Mouse (Mus musculus) thymus, adult 2 months (tissue): Measurements from ENCODE around the gene Pwwp2b. TPM values are rescaled to one million over a fixed set of nuclear protein-coding genes. Genes with fewer than 3 reads are reported as not detected.

Experiments used
- DNase-seq: peaks from one replicate; pipeline ENCODE4 v3.0.0; 2021
- H3K27ac ChIP-seq: fragments of 200-500 bp; 2 replicates; pipeline ENCODE4 v1.5.1; 2012; ENCODE audit warnings: low read length, control low read depth; ENCODE audit not compliant: control insufficient read depth, insufficient read depth
- H3K27me3 ChIP-seq: fragments of 200-500 bp; 2 replicates; pipeline ENCODE4 v1.6.1; 2012; ENCODE audit warnings: mild to moderate bottlenecking, low read length, moderate library complexity, mixed read lengths; ENCODE audit not compliant: control insufficient read depth, insufficient read depth
- H3K36me3 ChIP-seq: fragments of 200-500 bp; 2 replicates; pipeline ENCODE4 v1.6.1; 2012; ENCODE audit warnings: mild to moderate bottlenecking, low read length, moderate library complexity; ENCODE audit not compliant: control insufficient read depth, insufficient read depth
- H3K4me1 ChIP-seq: fragments of 200-500 bp; replicated peaks from 2 replicates; pipeline ENCODE4 v1.6.1; 2012; ENCODE audit warnings: low read length; ENCODE audit not compliant: control insufficient read depth, insufficient read depth
- H3K4me3 ChIP-seq: fragments of 200-500 bp; 2 replicates; pipeline ENCODE4 v1.5.1; 2012; ENCODE audit warnings: mild to moderate bottlenecking, low read length, control low read depth, moderate library complexity; ENCODE audit not compliant: control insufficient read depth, insufficient read depth
- CTCF ChIP-seq: fragments of 200-500 bp; IDR thresholded peaks from 2 replicates; pipeline ENCODE4 v1.5.1; 2012; ENCODE audit warnings: mild to moderate bottlenecking, control low read depth, low read length, moderate library complexity, borderline replicate concordance; ENCODE audit not compliant: control insufficient read depth, poor library complexity, insufficient read depth; ENCODE audit errors: extremely low read depth
- POLR2A ChIP-seq: fragments of 200-500 bp; IDR thresholded peaks from 2 replicates; pipeline ENCODE4 v1.6.1; 2012; ENCODE audit warnings: mild to moderate bottlenecking, low read length, control low read depth, moderate library complexity; ENCODE audit not compliant: control insufficient read depth, poor library complexity, insufficient read depth; ENCODE audit errors: extremely low read depth
- WGBS: fragments of 180-500 bp; shearing (Covaris S2); methylation state at CpG from one replicate; pipeline ENCODE4 v1.1.7; 2018; 5-methylcytosine and 5-hydroxymethylcytosine counted together
- polyA plus RNA-seq: library from polyadenylated mRNA; depleted of rRNA; stranded (reverse); fragments of >200 nt; gene quantifications from 2 replicates; pipeline ENCODE4 v1.2.3, GENCODE M21; 2012

Gene Pwwp2b
- polyA plus RNA-seq, 1 experiment = 7.4 TPM

DNA sequence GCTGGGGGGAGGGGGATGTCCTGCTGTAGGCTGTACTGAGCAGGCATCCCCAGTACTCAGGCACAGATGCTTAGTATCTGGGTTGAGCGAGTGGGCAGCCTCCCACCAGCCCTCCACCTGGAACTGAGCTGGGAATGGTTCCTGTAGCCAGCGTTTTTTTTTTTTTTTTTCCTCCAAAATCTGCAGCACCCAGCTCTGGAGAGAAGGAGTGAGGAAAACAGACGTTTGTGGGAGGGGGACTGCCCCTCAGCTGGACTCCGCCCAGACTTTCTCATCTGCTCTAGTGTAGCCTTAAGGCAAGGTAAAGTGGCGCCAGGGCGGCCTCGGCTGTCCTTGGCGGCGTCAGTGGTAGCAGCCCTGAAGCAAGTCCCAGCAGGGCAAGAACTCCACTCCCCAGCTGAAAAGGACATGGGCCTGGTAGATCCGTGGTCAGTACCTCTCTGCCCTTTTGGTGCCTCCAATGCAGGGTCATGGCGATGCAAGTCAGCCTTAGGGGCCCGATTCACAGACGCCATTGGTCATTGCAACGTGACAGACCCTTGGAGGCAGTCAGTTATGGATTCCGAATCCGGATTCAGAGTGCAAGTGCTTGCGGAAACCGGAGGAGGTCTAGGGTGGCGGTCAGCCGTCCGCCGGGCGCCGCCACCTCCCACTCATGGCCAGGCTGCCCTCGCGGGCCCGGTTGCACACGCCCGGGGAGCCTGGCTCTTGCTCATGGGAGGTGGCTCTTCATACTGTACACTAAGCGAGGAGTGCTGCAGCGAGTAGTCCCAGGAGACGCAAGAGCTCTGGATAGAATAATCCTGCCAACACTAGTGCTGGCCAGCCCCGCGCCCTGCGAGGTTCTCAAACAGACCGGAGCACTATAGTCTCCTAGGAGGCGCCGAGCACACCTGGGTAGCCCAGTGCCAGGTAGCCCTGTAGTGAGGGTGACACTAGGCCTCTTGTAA, 1.1 kb upstream of the Pwwp2b start:
- Histone ChIP-seq H3K27me3 (no peaks in the 10 kb centered on the region), H3K4me1 (peaks cover 16% of the 10 kb centered on the region), H3K4me3 (peak overlapping the region; percentile 68), H3K36me3 (no peaks in the 10 kb centered on the region), H3K27ac (peak overlapping the region; percentile 7; the same call in 1 of the 2 replicates)
- no peak for DNase-seq
- TF ChIP-seq CTCF (no peak), POLR2A (no peak)
- 71% methylated on average over 38 of the region's 38 CpGs for WGBS

- WGBS = 5% methylated on average over 45 of the region's 45 CpGs
- peak overlapping the region; percentile 68 for H3K4me3 ChIP-seq
- peak; percentile 26 for DNase-seq
- H3K4me1 ChIP-seq = peaks cover 16% of the 10 kb centered on the region
- H3K36me3 ChIP-seq = no peaks in the 10 kb centered on the region
- no peak overlapping the region for H3K27ac ChIP-seq
- no peak for TF ChIP-seq POLR2A
- TF ChIP-seq CTCF = no peak
- H3K27me3 ChIP-seq = no peaks in the 10 kb centered on the region
Observed at GRCm38 (mm10) chr7:139248615-139249405, 528 bp downstream of the Pwwp2b start.

DNA sequence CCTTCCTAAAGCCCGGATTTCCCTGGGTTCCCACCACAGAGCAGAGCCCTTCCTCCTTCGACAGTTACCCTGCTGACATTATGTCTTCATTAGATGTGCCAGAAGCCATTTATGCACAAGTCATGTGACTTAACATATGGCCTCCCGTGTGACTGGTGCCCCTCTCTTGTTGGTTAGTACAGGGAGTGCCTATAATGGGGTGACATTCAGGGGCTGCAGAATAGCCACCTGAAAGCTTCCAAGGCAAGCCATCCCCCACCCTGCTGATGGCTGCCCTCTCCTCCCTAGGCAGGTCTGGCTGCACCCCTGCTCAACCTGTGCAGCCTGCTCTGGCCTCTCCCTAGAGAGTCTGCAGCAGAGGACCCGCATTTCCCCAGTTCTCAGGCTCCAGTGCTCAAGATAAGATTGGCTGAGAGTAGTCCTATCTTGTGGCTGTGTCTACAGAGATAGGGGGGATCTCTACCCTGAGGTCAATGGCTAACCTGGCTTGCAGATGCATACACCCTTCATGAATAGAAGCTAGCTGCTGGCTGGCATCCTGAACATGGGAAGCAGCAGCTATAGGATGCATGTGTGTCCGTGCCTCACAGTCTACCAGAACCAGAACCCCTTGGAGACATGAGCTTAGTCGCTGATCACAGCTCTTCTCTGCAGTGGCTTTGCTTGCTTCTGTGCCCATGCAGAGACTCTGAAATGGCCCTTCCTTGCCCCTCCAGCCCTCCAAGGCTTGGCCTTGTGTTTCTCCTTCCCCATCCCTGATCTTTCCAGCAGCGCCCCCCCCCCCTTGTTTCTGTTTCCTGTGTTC, 1.3 kb downstream of the Pwwp2b start:
- Histone ChIP-seq H3K27me3 (no peaks in the 10 kb centered on the region), H3K4me1 (peaks cover 16% of the 10 kb centered on the region), H3K4me3 (no peak overlapping the region), H3K27ac (no peak overlapping the region), H3K36me3 (no peaks in the 10 kb centered on the region)
- no peak for DNase-seq
- 62% methylated on average over 7 of the region's 7 CpGs for WGBS
- no peak for TF ChIP-seq CTCF
- no peak for TF ChIP-seq POLR2A

GRCm38 (mm10) chr7:139251881-139252301, 3.6 kb downstream of the Pwwp2b start:
- H3K4me3 ChIP-seq = no peak overlapping the region
- H3K36me3 ChIP-seq = no peaks in the 10 kb centered on the region
- WGBS = 95% methylated on average over 5 of the region's 5 CpGs
- TF ChIP-seq CTCF = no peak
- TF ChIP-seq POLR2A = no peak
- no peak for DNase-seq
- no peak overlapping the region for H3K27ac ChIP-seq
- H3K4me1 ChIP-seq = peaks cover 16% of the 10 kb centered on the region
- H3K27me3 ChIP-seq = no peaks in the 10 kb centered on the region

- no peak overlapping the region for H3K27ac ChIP-seq
- no peaks in the 10 kb centered on the region for H3K27me3 ChIP-seq
- no peak for DNase-seq
- H3K4me1 ChIP-seq = peaks cover 11% of the 10 kb centered on the region
- no peaks in the 10 kb centered on the region for H3K36me3 ChIP-seq
- no peak for TF ChIP-seq CTCF
- TF ChIP-seq POLR2A = no peak
- H3K4me3 ChIP-seq = no peak overlapping the region
- WGBS = 93% methylated on average over 7 of the region's 7 CpGs
Observed at GRCm38 (mm10) chr7:139252566-139252965, 4.3 kb downstream of the Pwwp2b start.
